Mouse (Mus musculus) right cerebral cortex, postnatal 4 days (tissue): ENCODE data around the gene Sipa1l3.

ENCODE experiments used
- DNase-seq: peaks from one replicate; pipeline ENCODE4 v3.0.0-alpha.2; 2022

Gene Sipa1l3

DNA sequence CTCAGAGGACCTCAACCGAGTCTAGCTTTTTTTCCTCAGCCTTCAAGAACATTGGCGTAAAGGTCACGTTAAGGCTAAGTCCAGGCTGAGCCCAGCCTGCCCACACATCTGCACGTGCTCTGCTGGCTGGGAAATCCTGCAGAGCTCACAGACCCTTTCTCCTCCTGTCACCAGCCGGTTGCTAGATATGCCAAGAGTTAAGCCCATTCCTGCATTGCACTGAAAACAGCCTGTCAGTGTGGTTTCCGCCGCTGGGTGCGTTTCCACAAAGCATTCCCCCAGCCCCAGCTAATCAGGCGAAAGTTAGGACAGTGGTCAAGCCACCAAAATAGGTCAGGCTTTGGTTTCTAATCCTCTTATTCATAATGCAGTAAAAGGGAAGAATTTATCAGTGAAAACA, 77.3 kb downstream of the Sipa1l3 start:
- DNase-seq = no peak

- DNase-seq = no peak
Observed at GRCm38 (mm10) chr7:29438655-29439282, 79.7 kb downstream of the Sipa1l3 start.

DNA sequence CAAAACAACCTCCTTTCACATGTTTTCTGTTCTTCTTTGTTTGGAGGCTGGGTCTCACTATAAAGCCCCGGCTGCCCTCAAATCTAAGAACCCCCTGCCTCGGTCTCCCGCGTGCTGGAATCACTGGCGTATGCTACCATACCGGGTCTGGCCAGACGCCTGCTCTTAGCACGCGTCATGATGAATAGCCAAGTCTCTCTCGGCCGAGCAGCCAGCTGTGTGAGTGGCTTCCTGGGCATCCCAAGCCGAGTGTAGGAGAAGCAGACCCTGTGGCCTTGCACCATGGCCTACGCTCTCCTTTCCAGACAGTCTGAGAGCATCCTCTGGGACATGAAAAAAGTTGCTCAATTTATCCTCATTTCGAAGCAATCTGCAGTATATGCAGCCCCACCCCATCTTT, 80.2 kb downstream of the Sipa1l3 start:
- no peak for DNase-seq

DNA sequence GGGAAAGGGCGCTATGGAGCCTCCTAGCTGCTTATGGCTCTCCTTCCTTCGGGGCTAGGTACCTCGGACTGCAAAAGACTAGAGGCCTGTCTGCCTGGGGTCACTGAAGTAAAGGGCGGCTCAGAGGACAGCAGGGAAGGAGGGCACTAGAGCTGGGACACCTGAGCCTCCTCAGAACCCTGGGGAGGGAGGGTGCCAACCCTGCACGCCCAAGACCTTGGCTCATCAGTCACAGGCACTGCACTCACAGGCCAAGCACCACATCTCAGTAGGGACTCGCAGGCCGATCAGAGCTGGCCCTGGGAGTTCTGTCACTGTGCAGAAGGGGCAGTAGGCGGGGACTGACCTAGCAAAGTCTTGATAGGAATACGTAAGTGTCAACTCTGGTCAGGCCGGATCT, 81.4 kb downstream of the Sipa1l3 start:
- DNase-seq = no peak

GRCm38 (mm10) chr7:29434313-29435035, 84.0 kb downstream of the Sipa1l3 start:
- no peak for DNase-seq

- DNase-seq = no peak
Observed at GRCm38 (mm10) chr7:29433725-29434124, 84.7 kb downstream of the Sipa1l3 start.

DNA sequence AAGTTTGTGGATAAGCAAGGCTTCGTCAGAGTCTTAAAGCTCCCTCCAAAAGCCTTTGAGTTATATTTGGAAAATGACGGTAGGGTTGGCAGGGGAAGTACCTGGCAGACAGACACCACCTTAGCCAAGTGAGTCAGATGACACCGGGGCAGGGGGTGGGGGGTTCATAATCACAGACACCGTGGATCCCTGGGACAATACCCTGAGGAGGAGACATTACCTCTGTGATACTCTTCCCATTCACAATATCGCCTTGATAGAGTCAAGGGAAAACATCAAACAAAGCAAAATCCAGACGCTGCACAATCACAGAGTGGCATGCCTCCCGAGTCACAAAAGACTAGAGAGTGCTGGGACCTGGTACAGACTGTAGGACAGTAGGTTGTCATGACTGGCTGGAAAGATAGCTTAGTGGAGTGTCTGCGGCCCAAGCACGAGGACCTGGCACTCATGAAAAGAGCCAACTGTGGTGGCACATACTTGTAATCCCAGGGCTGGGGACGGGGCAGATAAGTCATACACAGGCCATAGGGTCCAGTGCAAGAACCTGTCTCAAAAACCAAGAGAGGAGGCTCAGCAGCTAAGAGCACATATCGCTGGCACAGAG, 85.4 kb downstream of the Sipa1l3 start:
- DNase-seq = no peak

DNA sequence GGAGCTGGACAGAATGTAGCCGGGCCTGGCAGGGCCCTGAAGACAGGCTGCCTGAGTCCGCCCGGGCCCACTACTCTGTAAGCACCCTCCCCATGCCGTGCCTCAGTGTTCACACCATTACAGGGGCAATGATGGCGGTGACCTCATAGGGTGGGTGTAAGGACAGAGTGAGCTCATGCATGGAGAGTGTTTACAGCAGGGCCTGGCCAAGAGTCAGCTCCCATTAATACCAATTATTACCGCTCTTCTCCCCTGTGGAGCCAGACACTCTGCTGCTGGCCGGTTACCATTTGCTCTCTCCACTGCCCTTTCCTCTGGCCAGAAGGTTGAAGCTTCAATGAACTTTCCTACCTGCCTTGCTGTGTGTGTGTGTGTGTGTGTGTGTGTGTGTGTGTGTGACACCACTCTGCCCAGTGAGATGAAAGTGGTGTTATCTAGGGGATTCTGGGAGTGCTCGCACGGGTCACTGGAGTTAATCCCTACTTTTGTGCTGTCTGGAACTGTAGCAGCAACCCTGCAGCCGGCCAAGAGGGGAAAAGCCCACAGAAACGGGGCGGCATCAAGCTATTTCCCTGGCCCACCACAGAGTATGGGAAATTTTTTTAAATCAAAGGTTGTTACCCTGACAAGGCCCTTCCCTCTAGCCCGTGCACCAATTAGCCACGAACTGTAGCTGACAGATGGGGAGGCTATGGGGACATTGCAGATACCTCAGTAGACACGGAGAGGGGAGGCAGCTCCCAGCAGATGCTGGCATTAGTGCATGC, 86.1 kb downstream of the Sipa1l3 start:
- DNase-seq = no peak

- no peak for DNase-seq
Observed at GRCm38 (mm10) chr7:29430739-29431211, 87.7 kb downstream of the Sipa1l3 start.

GRCm38 (mm10) chr7:29426056-29426455, 92.4 kb downstream of the Sipa1l3 start:
- DNase-seq = no peak

- DNase-seq = no peak
Observed at GRCm38 (mm10) chr7:29425413-29425827, 93.0 kb downstream of the Sipa1l3 start.

DNA sequence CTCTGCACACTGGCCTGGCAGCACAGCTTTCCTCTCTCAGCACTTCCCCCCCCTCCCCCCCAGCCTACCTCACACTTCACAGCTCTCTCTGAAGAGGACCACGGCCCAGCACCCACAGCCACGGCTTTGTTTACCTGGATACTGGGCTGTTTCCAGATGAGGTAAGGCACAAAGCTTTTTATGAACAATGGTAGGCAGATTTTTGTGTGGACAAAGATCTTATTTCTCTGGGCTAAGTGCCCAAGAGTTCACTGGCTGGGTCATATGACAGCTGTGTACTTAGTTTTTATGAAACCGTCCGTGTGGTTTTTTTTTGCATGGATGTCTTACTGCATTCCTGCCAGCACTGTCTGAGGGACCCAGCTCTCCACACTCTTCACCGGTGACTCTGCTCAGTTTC, 93.8 kb downstream of the Sipa1l3 start:
- no peak for DNase-seq

DNA sequence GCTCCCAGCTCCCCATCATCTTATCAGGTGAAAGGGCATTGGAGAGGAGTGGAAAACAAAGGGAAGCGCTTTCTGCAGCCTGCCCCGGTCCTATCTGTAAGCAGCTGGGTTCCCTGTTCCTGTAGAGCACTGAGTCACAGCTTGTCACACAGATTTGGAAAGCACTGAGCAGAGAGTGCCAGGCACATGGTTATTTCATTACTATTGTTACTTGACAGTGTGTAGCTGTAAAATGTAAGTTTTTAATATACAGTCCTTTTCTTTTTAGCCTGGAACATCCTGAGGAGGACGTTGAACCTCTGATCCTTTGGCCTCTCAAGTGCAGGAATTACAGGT, 96.6 kb downstream of the Sipa1l3 start:
- DNase-seq = no peak

DNA sequence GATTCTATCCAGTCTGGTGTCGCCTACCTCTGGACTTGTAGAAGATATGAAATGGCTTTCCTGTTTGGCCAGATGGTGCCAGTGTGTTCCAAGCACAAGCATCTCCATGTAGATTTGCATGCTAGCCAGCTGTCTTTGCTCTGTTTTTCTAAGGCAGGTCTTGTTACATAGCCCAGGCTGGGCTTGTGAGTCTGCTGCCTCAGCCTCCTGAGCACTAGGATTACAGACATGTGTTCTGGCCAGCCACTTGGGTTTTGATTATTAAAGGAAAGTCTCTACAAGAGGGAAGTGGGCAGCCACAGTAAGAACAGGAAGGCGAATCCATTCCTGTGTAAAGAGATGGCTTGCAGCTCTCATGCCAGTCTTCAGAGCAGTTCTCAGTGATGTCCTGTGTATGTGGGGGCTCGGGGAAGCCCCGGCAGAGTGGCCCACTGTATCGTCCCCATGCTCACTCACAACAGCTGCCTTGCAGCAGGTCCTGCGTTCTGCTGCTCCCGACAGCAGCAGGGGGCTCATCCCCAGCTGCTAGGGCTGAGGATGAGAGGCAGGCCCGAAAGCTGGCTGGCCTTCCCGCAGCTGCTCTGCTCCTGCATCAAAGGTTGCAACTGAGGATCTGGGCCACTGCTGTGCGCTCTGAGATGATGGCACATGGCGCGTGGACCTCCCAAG, 97.1 kb downstream of the Sipa1l3 start:
- DNase-seq = no peak

GRCm38 (mm10) chr7:29419836-29420235, 98.6 kb downstream of the Sipa1l3 start:
- no peak for DNase-seq

- no peak for DNase-seq
Observed at GRCm38 (mm10) chr7:29418231-29418630, 100.2 kb downstream of the Sipa1l3 start.

DNA sequence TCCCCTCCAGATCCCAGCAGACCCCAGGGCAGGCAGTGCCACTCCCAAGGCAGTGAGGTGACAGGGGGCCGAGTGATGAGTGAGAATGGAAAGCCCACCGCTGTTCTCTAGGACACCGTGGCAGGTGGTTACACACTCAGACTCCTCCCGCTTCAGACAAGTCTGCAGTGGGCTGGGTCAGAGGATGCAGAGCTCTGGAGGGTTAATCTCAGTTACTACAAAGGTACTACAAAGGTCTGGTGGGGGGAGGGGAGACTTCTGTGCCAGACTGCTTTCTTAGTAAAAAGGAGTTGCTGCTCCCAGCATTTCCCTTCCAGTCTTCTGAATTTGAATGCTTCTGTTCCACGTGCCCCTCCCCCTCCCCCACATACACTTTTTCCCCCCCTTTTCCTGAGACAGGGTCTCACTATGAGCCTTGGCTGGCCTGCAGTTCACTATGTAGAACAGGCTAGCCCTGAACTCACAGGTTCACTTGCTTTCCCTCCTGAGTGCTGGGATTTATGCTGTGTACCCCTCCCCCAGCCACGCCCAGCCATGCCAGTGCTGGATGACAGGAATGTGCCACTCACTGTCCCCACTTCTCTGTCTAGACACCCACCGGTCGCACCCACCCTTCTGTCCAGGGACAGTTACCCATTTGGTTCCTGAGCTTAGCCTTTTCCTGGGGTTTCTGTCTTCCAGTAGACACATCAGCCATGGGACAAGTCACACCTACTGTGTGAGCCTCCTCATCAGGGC, 100.9 kb downstream of the Sipa1l3 start:
- no peak for DNase-seq

DNA sequence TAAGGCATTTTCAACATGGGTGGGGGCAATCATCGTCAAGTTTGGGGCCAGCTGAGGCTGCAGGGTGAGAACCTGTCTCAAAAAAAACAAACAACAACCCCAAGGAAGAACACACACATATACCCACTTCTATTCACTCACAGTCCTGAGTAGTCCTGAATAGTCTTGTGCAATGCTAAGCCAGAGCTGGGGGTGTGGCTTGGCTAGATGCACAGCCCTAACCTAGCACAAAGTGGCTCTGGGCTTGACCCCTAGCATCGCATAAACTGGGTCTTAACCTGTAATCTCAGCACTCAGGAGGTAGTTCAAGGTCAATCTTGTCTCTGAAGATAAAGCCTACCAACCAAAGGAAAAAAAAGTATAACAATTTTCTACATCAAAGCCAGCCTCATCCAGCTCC, 101.5 kb downstream of the Sipa1l3 start:
- DNase-seq = no peak

DNA sequence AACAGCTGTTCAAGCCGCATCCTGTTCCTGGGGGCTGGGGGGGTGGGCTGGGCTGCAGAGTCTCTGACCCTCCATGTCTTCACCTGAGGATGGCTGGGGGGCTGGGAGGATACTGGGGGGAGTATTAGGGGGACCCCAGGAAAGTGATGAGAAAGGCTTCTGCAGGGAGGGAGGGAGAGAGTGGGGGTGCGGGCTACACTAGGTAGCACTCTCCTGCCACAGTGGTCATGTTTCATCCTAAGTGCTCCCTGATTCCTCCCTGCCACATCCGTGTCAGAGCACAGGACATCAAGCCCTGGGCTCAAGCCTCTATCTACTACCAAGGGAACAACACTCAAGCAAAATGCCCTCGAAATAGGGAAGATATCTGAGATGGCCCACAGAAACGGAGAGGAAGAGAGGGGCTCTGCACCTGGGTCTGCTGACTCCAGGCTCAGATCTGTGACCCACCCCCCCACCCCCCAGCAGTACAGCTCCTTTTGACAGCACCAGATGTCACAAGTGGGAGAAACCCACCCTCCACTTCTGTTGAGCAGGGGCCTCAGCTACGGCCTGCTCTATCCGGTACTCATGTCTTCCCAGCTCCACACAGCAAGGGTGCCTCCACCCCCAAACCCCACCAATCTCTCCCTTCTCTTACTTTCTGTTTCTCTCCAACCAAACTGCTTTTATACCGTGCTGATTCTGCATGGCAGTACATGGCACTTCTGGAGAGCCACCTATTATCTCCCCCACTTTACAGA, 106.4 kb downstream of the Sipa1l3 start:
- no peak for DNase-seq

GRCm38 (mm10) chr7:29411216-29411816, 107.1 kb downstream of the Sipa1l3 start:
- DNase-seq = no peak

DNA sequence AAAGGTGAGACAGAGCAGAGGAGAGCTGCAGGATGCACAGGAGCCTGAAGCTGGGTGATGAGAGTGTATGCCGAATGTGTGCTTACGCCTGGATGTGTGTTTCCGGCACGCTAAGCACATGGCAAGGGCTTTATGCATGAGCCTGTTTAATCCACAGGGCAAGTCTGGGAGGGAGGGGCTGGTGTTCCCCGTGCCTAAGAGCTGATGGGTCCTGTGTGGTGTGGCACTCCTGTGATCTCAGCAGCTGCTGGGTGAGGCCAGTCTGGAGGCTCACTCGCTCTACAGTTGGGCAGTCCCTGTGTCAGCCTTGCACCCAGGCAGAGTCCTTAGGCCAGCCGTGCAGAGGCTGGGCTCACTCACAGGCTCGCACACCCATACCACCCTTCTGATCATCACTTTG, 108.0 kb downstream of the Sipa1l3 start:
- no peak for DNase-seq
